Mouse (Mus musculus): Measurements from ENCODE around the gene Sbno1. TPM values are rescaled to one million over a fixed set of nuclear protein-coding genes. Genes with fewer than 3 reads are reported as not detected.
"Not testable (repeated sequence)": the region's sequence is repeated elsewhere in the genome, so short reads cannot be mapped to it uniquely, and the experiment has no call there.

Gene Sbno1
- polyA plus RNA-seq, 1 experiment from 2014 or later = 64.7 TPM

GRCm38 (mm10) chr5:124460922-124461321 lies 35.1 kb upstream of the Sbno1 start:
- DNase-seq (ENCODE audit: low spot score); H3K27ac ChIP-seq (ENCODE audit: low read depth, low read length); H3K9me3 ChIP-seq (replicated peaks; ENCODE audit: control insufficient read depth, low read length); H3K4me2 ChIP-seq (ENCODE audit: low read length); H3K27me3 ChIP-seq (replicated peaks; ENCODE audit: control insufficient read depth, insufficient read depth, low read length); ATAC-seq; H3K4me1 ChIP-seq (ENCODE audit: control insufficient read depth, insufficient read depth, low read length); H3K9ac ChIP-seq (ENCODE audit: low read length); H3K4me3 ChIP-seq (ENCODE audit: low read depth, low read length): not testable (repeated sequence)
- peaks cover 76% of the 10 kb centered on the region for H3K36me3 ChIP-seq (ENCODE audit: control insufficient read depth, insufficient read depth, low read length)
- WGBS = 93% methylated on average over 14 of the region's 14 CpGs

GRCm38 (mm10) chr5:124456762-124457161 lies 31.0 kb upstream of the Sbno1 start:
- H3K4me1 ChIP-seq (ENCODE audit: control insufficient read depth, insufficient read depth, low read length) = no peaks in the 10 kb centered on the region
- H3K9ac ChIP-seq (ENCODE audit: low read length) = no peak overlapping the region
- WGBS = 82% methylated on average over 6 of the region's 6 CpGs
- no peaks in the 10 kb centered on the region for H3K9me3 ChIP-seq (replicated peaks; ENCODE audit: control insufficient read depth, low read length)
- H3K36me3 ChIP-seq (ENCODE audit: control insufficient read depth, insufficient read depth, low read length) = peaks cover 92% of the 10 kb centered on the region
- no peak overlapping the region for H3K27ac ChIP-seq (ENCODE audit: low read depth, low read length)
- DNase-seq (ENCODE audit: low spot score) = no peak
- H3K4me3 ChIP-seq (ENCODE audit: low read depth, low read length) = no peak overlapping the region
- H3K27me3 ChIP-seq (replicated peaks; ENCODE audit: control insufficient read depth, insufficient read depth, low read length) = no peaks in the 10 kb centered on the region
- H3K4me2 ChIP-seq (ENCODE audit: low read length) = no peak overlapping the region
- no peak for ATAC-seq

- Histone ChIP-seq H3K27ac (ENCODE audit: low read depth, low read length) (peak overlapping the region; percentile 65; the same call in 1 of the 2 replicates), H3K36me3 (ENCODE audit: control insufficient read depth, insufficient read depth, low read length) (peaks cover 95% of the 10 kb centered on the region), H3K9ac (ENCODE audit: low read length) (no peak overlapping the region), H3K9me3 (replicated peaks; ENCODE audit: control insufficient read depth, low read length) (no peaks in the 10 kb centered on the region), H3K27me3 (replicated peaks; ENCODE audit: control insufficient read depth, insufficient read depth, low read length) (no peaks in the 10 kb centered on the region), H3K4me1 (ENCODE audit: control insufficient read depth, insufficient read depth, low read length) (no peaks in the 10 kb centered on the region), H3K4me2 (ENCODE audit: low read length) (no peak overlapping the region), H3K4me3 (ENCODE audit: low read depth, low read length) (no peak overlapping the region)
- ATAC-seq (no peak), DNase-seq (ENCODE audit: low spot score) (no peak)
- WGBS = 84% methylated on average over 1 of the region's 1 CpGs
These were observed 28.2 kb upstream of the Sbno1 start for GRCm38 (mm10) chr5:124454082-124454419.

- Histone ChIP-seq H3K4me2 (ENCODE audit: low read length) (no peak overlapping the region), H3K9ac (ENCODE audit: low read length) (0 out of 2 replicates have a peak overlapping the region, but pooled peaks have one; percentile 21), H3K4me1 (ENCODE audit: control insufficient read depth, insufficient read depth, low read length) (no peaks in the 10 kb centered on the region), H3K36me3 (ENCODE audit: control insufficient read depth, insufficient read depth, low read length) (peaks cover 95% of the 10 kb centered on the region), H3K9me3 (replicated peaks; ENCODE audit: control insufficient read depth, low read length) (no peaks in the 10 kb centered on the region), H3K27me3 (replicated peaks; ENCODE audit: control insufficient read depth, insufficient read depth, low read length) (no peaks in the 10 kb centered on the region), H3K27ac (ENCODE audit: low read depth, low read length) (peak overlapping the region; percentile 68), H3K4me3 (ENCODE audit: low read depth, low read length) (no peak overlapping the region)
- peak; percentile 35 for DNase-seq (ENCODE audit: low spot score)
- WGBS = 85% methylated on average over 13 of the region's 13 CpGs
- ATAC-seq = peak; percentile 34; the same call in 1 of the 2 replicates
These were observed 27.7 kb upstream of the Sbno1 start for GRCm38 (mm10) chr5:124453339-124454081.

- Histone ChIP-seq H3K27ac (ENCODE audit: low read depth, low read length) (peak overlapping the region; percentile 68), H3K9ac (ENCODE audit: low read length) (0 out of 2 replicates have a peak overlapping the region, but pooled peaks have one; percentile 21), H3K9me3 (replicated peaks; ENCODE audit: control insufficient read depth, low read length) (no peaks in the 10 kb centered on the region), H3K4me3 (ENCODE audit: low read depth, low read length) (no peak overlapping the region), H3K27me3 (replicated peaks; ENCODE audit: control insufficient read depth, insufficient read depth, low read length) (no peaks in the 10 kb centered on the region), H3K4me1 (ENCODE audit: control insufficient read depth, insufficient read depth, low read length) (no peaks in the 10 kb centered on the region), H3K36me3 (ENCODE audit: control insufficient read depth, insufficient read depth, low read length) (peaks cover 95% of the 10 kb centered on the region), H3K4me2 (ENCODE audit: low read length) (no peak overlapping the region)
- 79% methylated on average over 15 of the region's 15 CpGs for WGBS
- ATAC-seq (no peak), DNase-seq (ENCODE audit: low spot score) (no peak)
These were observed 26.9 kb upstream of the Sbno1 start for GRCm38 (mm10) chr5:124452494-124453228.

- Histone ChIP-seq H3K9me3 (replicated peaks; ENCODE audit: control insufficient read depth, low read length) (no peaks in the 10 kb centered on the region), H3K36me3 (ENCODE audit: control insufficient read depth, insufficient read depth, low read length) (peaks cover 86% of the 10 kb centered on the region), H3K9ac (ENCODE audit: low read length) (no peak overlapping the region), H3K27ac (ENCODE audit: low read depth, low read length) (no peak overlapping the region), H3K4me2 (ENCODE audit: low read length) (no peak overlapping the region), H3K4me3 (ENCODE audit: low read depth, low read length) (no peak overlapping the region), H3K4me1 (ENCODE audit: control insufficient read depth, insufficient read depth, low read length) (peaks cover 9% of the 10 kb centered on the region), H3K27me3 (replicated peaks; ENCODE audit: control insufficient read depth, insufficient read depth, low read length) (no peaks in the 10 kb centered on the region)
- ATAC-seq (no peak), DNase-seq (ENCODE audit: low spot score) (no peak)
- 89% methylated on average over 16 of the region's 16 CpGs for WGBS
These were observed 25.0 kb upstream of the Sbno1 start for GRCm38 (mm10) chr5:124450641-124451340.

- no peak overlapping the region for H3K27ac ChIP-seq (ENCODE audit: low read depth, low read length)
- no peak for DNase-seq (ENCODE audit: low spot score)
- H3K9me3 ChIP-seq (replicated peaks; ENCODE audit: control insufficient read depth, low read length) = no peaks in the 10 kb centered on the region
- peaks cover 81% of the 10 kb centered on the region for H3K36me3 ChIP-seq (ENCODE audit: control insufficient read depth, insufficient read depth, low read length)
- ATAC-seq = no peak
- no peak overlapping the region for H3K9ac ChIP-seq (ENCODE audit: low read length)
- H3K4me3 ChIP-seq (ENCODE audit: low read depth, low read length) = no peak overlapping the region
- H3K4me1 ChIP-seq (ENCODE audit: control insufficient read depth, insufficient read depth, low read length) = peaks cover 9% of the 10 kb centered on the region
- H3K4me2 ChIP-seq (ENCODE audit: low read length) = no peak overlapping the region
- WGBS = 86% methylated on average over 7 of the region's 7 CpGs
- H3K27me3 ChIP-seq (replicated peaks; ENCODE audit: control insufficient read depth, insufficient read depth, low read length) = no peaks in the 10 kb centered on the region
These were observed 24.2 kb upstream of the Sbno1 start for GRCm38 (mm10) chr5:124450051-124450450.

GRCm38 (mm10) chr5:124449494-124449893 lies 23.7 kb upstream of the Sbno1 start:
- ATAC-seq (no peak), DNase-seq (ENCODE audit: low spot score) (no peak)
- H3K9me3 ChIP-seq (replicated peaks; ENCODE audit: control insufficient read depth, low read length) = no peaks in the 10 kb centered on the region
- no peak overlapping the region for H3K4me3 ChIP-seq (ENCODE audit: low read depth, low read length)
- peaks cover 12% of the 10 kb centered on the region for H3K4me1 ChIP-seq (ENCODE audit: control insufficient read depth, insufficient read depth, low read length)
- H3K27ac ChIP-seq (ENCODE audit: low read depth, low read length) = no peak overlapping the region
- no peak overlapping the region for H3K4me2 ChIP-seq (ENCODE audit: low read length)
- H3K36me3 ChIP-seq (ENCODE audit: control insufficient read depth, insufficient read depth, low read length) = peaks cover 75% of the 10 kb centered on the region
- no peak overlapping the region for H3K9ac ChIP-seq (ENCODE audit: low read length)
- H3K27me3 ChIP-seq (replicated peaks; ENCODE audit: control insufficient read depth, insufficient read depth, low read length) = no peaks in the 10 kb centered on the region
- 72% methylated on average over 6 of the region's 6 CpGs for WGBS

Data from forebrain, embryonic 14.5 days (tissue).